Mouse (Mus musculus): ENCODE data around the gene Wscd2. TPM values are rescaled to one million over a fixed set of nuclear protein-coding genes. Genes with fewer than 3 reads are reported as not detected.
A peak's percentile ranks its signal among the peaks of the same experiment; 100 is the strongest.

Wscd2 gene
- 10 to 100 TPM; 10.2 to 11.6 TPM for total RNA-seq (2021)
- long read RNA-seq, experiment 1, full-length matches to known transcripts, result 7 of 11 reads
- long read RNA-seq, experiment 1, partial matches to known transcripts, result 1 of 11 reads
- long read RNA-seq, experiment 1, other reads (novel, unspliced or antisense), result 3 of 11 reads
- long read RNA-seq, experiment 2, full-length matches to known transcripts, result 4 of 10 reads
- long read RNA-seq, experiment 2, partial matches to known transcripts, result 0 of 10 reads
- long read RNA-seq, experiment 2, other reads (novel, unspliced or antisense), result 6 of 10 reads

DNA sequence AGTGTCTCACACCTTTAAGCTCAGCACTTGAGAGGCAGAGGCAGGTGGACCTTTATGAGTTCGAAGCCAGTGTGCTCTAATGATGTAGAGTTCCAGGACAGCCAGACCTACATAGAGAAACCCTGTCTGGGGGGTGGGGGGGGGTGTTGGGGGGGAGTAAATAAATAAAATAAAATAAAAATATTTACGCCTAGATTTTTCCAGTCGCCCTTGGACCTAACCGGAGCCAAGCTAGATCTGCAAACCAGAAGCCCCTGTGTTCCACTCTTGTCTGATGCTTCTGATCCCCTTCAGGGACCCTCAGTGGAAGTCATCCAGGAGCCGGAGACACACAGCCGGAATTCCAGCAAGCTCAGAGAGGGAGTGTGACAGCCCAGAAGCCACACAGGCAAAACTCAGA lies at the start of gene Wscd2:
Gene Wscd2 (plus strand): TSS at position 301 of the 400 bp plus-strand sequence.
- DNase-seq (ENCODE audit: low spot score in 2 of 2), result no peak

DNA sequence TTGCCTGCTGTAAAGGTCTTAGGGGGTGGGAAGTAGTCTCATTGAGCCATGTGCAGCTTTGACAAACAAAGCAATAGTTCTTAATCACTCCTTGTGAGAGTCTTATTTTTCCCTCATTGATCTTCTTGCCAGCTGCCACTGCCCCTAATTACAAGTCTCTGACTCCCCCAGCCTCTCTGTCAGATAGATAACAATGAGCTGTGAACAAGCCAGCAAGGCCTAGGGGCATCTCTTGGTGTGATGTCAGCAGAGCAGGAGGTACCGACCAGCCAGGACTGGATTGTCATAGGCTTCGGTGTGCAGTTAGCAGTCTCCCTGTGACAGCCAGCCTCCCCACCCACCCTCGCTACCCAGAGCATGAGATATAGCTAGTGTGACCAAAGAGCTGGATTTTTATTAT lies 48.0 kb upstream of the Wscd2 start:
- DNase-seq (ENCODE audit: low spot score in 2 of 2), result no peak

DNA sequence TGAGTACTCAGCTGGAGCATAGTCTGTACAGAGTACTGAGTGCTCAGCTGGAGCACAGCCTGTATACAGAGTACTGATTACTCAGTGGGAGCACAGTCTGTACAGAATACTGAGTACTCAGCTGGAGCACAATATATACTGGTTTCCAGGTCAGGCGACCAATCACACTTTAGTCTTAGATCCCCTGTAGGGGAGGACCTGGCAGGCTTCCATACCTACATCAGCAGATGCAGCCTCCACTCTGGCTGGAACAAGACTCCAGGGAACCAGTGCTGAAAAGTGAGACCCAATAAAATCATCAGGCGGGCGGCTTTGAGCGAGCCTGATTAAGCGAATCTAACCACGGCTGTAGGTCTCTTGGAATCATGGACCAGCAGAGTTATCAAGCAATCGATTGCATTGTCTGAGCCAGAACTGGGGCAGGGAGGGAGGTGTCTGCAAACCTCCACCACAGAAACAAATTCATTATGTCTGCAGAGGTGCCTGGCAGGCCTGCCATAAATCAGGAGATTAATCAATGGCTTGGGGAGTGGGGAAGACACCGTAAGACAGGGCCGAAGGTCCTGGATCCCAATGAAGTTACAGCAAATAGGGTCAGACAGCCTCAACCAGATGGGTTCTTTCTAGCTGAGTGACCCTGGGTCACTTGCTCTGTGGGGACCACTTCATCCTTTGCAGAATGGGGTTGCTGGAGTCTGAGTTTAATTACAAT lies 42.0 kb upstream of the Wscd2 start:
- no peak for DNase-seq (ENCODE audit: low spot score in 2 of 2)

DNA sequence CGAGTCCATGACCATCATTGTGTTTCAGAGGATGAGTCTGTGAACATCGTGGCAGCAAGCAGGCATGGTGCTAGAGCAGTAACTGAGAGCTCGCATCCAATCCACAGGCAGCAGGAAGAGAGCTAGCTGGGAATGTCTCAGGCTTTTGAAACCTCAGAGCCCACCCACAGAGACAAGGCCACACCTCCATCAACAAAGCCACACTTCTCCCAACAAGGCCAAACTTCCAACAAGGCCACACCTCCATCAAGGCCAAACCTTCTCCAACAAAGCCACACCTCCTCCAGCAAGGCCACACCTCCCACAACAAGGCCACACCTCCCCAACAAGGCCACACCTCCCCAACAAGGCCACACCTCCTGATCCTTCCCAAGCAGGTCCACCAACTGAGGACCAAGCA lies 40.8 kb upstream of the Wscd2 start:
- no peak for DNase-seq (ENCODE audit: low spot score in 2 of 2)

DNA sequence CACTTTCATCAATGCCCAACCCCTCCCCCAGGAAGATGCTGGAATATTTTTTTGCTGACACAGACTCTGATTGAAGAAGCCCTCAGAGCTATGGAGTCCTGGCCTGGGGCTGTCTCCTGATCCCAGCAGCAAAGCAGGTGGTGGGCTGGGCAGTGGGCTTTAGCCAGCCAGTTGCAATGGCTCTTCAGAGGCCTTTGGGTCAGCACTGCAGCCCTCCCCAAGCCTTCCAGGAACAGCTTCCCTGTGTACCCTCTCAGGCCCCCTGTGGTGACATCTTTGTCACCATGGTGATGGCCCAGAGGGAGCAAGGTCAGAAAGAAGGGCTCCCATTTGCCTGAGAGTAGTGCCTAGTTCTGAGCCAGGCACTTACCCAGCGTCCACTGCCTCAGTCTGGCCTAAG lies 37.4 kb upstream of the Wscd2 start:
- DNase-seq (ENCODE audit: low spot score in 2 of 2), result no peak

DNA sequence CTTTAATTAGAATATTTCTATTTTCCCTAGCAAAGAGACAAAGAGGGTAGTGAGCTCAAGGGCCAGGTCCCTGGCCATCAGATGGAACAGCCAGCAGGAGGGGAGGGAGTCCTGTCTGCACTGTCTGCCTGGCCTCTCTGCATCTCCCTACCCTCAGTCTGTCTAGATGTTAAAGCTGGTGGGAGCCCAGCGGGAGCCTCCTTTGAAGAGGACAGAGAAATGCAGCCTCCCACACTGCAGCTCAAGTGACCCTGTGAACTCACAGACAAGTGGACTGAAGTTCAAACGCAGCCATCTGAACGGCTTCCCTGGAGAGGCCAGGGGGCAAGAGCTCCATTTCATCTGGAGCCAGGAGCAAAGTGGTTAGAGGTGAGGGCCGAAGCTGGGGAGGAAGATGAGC lies 36.8 kb upstream of the Wscd2 start:
- no peak for DNase-seq (ENCODE audit: low spot score in 2 of 2)

DNA sequence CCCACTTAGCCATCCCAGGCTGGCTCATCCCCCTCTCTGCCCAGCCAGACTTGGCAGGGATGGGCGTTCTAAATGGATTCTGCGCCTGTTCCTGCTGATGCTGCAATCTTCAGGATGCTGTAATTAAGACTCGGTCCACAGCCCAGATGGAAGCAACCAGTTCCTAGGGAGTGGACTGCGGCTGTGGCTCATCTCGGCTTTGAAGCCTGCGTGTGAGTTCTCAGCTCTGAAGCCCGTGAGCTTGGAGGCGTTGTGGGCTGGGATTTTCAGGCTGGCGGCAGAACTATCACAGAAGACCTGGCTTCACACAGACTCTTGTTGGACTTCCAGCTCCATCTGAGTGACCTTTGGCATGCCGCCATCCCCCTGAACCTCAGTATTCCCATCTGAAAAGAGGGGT lies 34.1 kb upstream of the Wscd2 start:
- no peak for DNase-seq (ENCODE audit: low spot score in 2 of 2)

DNA sequence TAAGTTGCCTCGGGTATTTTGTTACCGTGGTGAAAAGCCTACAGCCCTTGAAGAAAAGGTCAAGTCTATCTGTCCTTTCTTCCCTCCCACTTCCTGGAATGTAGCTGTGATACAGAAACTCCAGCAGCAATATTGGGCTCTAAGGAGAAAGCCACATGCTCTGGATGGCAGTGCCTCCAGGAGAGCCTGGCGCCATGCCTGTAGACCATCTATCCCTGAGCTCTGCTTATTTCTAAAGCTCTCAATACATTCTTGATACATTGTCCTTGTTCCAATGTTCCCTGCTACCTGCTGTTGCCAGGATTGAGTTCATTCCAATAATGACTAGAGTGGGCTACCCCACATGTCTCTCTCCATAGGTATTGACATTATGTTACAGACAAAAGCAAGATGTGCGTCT lies 33.4 kb upstream of the Wscd2 start:
- DNase-seq (ENCODE audit: low spot score in 2 of 2), result no peak

DNA sequence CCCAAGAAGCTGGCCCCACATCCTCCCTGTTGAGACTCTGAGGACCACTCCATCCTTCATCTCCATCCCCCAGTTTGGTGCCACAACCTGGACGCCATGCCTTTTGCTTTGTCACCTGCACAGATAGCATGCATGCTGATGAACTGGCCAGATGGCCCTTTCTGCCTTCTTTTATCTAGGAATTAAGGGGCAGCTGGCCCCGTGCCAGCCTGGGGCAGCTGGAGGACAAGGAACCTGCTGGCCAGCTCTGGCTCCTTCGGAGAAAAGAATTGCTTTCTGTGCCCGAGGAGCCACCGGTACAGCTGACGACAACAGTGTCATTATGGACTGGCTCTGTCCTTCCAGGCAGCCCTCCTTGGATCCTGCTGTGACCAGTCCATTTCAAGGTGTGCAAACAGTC lies 32.9 kb upstream of the Wscd2 start:
- no peak for DNase-seq (ENCODE audit: low spot score in 2 of 2)

DNA sequence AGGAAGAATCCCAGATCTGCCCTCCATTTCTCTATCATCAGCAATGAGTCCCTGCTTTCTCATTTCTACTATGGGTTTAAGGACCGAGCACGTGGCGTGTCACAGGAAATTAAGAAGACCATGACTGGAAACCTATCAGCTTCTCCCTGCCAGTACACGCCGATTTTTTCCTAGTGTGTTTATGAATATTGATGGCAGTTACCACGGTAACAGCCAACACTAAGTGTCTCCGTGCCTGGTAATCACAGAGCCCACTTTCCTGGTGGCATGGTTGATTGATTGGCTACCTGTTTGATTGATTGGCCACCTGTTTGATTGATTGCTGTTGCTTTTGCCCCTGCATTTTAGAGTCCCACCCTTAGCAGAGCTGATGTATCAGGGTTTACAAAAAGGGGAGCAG lies 30.2 kb upstream of the Wscd2 start:
- DNase-seq (ENCODE audit: low spot score in 2 of 2), result no peak

DNA sequence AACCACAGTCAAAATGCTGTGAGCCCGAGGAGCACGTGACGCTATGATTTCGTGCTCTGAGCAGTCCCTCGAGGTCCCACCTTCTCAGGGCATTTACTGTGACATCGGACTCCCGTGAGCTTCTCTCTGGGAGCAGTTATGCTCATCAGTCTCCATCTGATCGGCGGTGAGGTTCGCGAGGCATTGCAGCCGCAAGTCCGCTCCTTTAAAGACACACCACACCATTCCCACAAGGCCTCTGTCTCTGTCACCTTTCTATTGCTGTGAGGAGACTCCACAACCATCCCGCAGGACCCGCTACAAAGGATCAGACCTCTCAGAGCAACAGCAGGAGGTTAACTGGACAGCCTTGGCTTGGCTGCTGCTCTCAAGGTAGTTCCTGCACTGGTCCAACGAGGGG lies 28.6 kb upstream of the Wscd2 start:
- no peak for DNase-seq (ENCODE audit: low spot score in 2 of 2)

DNA sequence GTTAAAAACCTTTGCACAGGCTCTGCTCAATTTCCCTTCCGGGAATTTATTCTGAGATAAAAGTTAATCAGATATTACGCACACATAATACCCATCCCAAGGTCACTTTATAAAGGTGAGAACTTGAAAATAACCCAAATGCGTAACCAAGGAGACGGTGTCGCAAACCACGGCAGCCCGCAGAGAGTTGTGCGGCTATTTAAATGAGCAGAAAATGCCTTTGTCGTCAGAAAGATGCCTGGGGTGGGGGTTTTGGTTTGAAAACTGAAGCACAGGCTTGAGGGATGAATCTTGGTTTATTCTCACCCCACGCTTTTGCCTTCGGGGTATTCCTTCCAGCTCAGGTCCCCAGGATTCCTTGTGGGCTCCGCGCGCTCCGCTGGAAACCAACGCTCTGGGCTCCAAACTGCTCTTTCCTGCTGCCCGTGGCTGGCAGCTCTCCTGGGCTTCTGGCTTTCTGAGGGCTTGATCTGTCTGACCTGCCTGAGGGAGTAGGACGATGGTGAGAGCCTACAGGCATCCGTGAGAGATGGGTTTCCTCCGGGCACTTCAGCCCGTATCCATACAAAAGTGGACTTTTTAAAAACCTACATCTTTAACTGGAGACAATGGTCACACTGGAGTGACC lies 28.0 kb upstream of the Wscd2 start:
- no peak for DNase-seq (ENCODE audit: low spot score in 2 of 2)

DNA sequence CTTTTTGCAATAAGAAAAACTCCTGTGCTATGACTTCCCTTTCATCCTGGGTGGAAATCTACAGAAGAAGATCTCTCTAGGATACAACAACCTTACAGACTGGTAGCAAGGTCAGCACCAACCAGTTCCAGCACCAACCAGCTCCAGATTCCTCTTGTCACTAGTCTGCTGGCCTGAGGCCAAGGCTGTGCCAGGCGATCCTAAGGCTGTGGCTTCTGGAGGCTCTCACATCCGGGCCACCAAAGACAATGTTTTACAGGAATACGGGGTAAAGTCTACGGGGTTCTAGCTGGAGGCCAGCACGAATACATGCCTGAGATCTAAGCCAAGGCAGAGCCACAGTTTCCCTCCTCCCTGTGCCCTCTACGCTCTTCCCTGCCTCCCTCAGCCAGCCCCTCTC lies 25.4 kb upstream of the Wscd2 start:
- DNase-seq (ENCODE audit: low spot score in 2 of 2), result no peak

DNA sequence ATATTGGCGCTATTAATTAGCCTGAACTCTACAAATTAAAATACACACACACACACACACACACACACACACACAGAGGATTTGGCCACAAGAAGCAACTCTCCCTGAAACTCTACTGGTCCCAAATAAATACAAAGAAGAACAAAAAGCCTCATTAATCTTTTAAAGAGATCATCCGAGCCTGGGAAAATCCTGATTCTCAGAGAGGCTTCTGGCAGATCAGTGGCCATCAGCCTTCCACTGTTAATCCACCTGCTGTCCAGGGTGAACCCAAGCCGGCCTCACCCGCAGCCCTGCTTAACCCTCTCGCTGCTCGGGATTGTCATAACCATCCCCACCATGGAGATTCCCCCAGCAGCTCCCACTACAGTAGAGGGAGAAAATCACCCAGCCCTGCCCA lies 23.6 kb upstream of the Wscd2 start:
- DNase-seq (ENCODE audit: low spot score in 2 of 2), result no peak

DNA sequence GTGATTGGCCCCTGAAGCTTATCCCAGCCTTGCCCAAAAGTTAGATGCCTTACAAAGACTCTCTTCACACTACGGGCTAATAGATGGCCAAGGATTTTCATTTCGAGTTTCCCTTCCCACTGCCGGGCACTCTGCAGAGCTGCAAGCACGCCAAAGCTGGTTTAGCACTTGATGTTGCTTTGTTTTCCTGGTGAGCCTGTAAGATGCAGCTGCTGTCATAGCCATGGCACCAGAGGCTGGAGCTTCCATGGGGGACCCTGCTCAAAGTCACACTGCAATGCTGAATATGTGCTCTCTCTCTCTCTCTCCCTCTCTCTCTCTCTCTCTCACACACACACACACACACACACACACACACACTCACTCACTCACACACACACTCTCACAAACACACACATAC lies 23.1 kb upstream of the Wscd2 start:
- DNase-seq (ENCODE audit: low spot score in 2 of 2), result no peak

DNA sequence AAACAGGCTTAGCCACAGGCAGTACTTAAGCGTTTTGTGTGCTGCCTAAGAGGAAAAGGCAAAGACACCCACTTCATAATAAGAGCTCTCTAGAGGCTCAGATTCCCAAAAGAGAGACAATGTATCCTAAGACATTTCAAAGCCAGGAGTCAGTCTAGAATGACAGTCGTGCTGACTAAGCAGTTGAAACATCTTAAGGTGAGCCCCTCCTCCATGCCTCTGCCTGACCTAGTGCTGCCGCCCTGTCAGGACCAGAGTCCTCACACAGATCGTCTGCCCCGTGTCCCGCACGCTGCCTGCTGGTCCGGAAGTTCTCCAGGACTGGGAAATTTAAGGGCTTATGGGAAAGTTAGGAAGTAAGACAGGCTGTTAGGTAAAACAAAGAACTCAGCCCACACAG lies 22.4 kb upstream of the Wscd2 start:
- no peak for DNase-seq (ENCODE audit: low spot score in 2 of 2)

DNA sequence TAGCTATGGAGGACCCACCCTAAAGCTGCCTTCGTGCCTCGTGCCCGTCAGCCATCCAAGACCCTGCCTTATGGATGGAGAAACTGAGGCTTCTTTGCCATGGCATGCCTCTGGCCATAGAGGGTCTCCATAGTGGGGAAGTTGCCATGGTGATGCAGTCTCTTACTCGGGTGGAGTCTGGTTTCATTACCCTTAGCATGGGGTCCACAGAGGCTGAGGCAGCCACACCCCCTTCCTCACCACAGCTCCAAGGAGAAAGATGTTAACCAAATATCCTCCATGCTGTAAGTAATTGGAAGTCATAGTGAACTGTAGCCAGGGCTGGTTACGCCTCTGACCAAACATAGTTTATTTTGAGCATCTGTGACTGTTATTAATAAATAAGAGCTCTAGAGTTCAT lies 21.5 kb upstream of the Wscd2 start:
- DNase-seq (ENCODE audit: low spot score in 2 of 2), result no peak

DNA sequence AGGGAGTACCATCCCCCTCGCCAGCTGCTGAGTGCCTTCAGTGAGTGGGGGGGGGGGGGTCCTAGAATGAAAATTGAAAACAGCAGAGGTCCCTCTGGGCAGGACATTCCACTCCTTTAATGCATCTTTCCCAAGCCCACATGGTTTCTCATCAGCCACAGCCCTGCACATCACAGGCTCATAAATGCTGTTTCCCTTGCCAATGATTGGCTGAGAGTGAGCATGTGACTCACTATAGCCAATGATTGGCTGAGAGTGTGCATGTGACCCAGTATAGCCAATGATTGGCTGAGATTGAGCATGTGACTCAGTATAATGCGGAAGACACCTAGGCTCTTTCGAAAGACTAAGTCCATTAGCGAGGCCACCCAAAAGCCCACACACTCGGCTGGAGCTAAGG lies 20.9 kb upstream of the Wscd2 start:
- no peak for DNase-seq (ENCODE audit: low spot score in 2 of 2)

DNA sequence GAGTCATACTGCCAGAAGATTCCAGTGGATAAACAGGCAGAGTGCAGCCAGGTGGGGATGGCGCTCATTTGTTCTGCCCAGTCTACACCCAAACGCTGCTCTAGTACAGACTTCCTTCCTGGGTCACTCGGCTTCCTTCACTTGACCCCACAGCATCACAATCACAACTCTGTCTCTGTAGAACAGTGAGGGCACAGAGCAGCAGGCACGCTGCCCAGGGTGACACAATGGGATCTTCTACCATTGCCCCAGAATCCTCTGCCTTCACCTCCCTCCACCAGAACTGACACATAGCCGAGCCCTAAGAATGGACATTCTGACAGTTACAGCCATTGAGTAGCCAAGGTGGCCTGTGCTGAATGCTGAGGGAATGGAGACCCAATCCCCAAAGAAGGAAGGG lies 20.3 kb upstream of the Wscd2 start:
- DNase-seq (ENCODE audit: low spot score in 2 of 2), result no peak

DNA sequence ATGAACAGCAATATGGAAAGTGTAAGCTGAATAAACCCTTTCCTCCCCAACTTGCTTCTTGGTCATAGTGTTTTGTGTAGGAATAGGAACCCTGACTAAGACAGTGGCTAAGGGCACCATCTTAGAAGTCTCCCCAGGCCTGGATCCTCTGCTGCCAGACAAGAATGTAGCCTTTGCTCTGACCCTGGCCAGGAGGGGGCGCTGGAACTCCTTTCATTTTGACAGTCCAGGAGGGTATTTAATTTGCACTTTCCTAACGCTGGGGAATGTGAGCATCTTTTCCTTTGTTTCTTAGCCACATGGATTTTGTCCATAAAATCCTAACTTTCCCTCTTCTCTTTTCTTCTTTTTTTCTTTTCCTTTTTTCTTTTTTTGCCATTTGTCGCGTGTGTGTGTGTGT lies 18.7 kb upstream of the Wscd2 start:
- DNase-seq (ENCODE audit: low spot score in 2 of 2), result peak; percentile 21 to 52

DNA sequence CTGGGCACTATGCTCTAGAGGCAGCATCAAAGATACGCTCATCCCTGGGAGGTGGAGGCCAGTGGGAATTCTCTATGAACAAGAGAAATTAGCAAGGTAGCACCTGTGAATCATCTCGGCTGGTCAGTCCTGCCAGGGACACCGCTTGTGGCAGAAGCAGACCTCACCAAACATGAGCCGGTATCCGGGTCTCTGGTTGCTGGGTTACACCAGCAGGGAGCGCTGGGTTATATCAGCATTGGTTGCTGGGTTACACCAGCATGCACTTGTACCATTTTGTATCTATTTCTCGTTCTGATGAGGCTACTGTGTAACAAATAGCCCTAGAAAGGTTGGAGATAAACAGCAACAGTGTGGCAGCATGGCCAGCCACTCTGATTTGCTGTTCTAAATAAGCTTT lies 17.8 kb upstream of the Wscd2 start:
- no peak for DNase-seq (ENCODE audit: low spot score in 2 of 2)

DNA sequence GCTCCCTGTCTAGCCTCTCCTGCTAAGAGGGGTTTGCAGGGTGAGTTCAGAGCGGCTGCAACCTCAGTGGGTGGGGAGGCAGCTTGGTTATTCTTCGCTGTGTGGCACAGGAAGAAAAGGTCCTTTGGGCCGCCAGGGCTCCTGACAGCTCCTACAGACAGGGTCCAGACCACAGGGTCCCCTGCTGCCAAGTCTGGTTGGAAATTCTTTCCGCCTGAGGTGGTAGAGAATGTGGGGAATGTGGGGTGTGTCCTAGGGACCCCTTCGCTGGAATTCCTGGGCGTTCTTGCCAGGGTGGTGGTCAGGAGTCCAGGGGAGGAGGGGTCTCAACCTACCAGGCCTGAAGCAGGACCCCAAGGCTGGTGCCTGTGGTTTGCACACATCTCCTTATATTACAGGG lies 13.3 kb upstream of the Wscd2 start:
- no peak for DNase-seq (ENCODE audit: low spot score in 2 of 2)

DNA sequence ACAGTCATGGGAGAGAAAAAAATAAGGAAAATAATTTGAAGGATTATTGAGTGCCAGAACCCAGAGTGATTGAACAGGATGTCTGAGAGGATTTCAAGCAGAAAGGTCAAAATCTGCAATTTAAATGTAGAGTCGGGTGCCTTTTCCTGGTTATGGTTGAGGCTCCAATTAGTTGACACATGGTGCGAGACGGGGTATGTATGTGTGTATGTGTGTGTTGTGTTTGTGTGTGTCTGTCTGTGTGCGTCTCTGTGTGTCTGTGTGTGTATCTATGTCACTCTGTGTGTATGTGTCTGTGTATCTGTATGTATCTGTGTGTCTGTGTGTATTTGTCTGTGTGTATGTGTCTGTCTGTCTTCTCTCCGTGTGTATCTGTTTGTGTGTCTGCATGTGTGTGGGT lies 11.1 kb upstream of the Wscd2 start:
- no peak for DNase-seq (ENCODE audit: low spot score in 2 of 2)

Data from adrenal gland, postnatal 4 days (tissue).